Mouse (Mus musculus): ENCODE results near the gene Itm2c. TPM values are rescaled to one million over a fixed set of nuclear protein-coding genes. Genes with fewer than 3 reads are reported as not detected.

The Itm2c gene
- 186 and 232 TPM in 2 replicates for polyA plus RNA-seq (2012; rRNA removed)

GRCm38 (mm10) chr1:85894231-85894747 lies at the start of gene Itm2c:
TSS of gene Itm2c (plus strand) at chr1:85894281.
- Histone ChIP-seq H3K27ac (ENCODE audit: control insufficient read depth, insufficient read depth, low read length) (peak within 1 kb of the TSS; percentile 55; the same call in 1 of the 2 replicates), H3K36me3 (ENCODE audit: control insufficient read depth, insufficient read depth, low read length) (no peaks in the 10 kb centered on the region), H3K27me3 (ENCODE audit: control insufficient read depth, insufficient read depth, low read length) (no peaks in the 10 kb centered on the region), H3K4me3 (ENCODE audit: control insufficient read depth, insufficient read depth, low read length) (peak within 1 kb of the TSS; percentile 88), H3K4me1 (replicated peaks; ENCODE audit: control insufficient read depth, insufficient read depth, low read length) (peaks cover 20% of the 10 kb centered on the region)
- peak; percentile 89 for DNase-seq
- no peak; the same call in 1 of the 2 replicates for TF ChIP-seq POLR2A (IDR thresholded peaks at IDR 0.05; ENCODE audit: control insufficient read depth, extremely low read depth, insufficient read depth, low read length, poor library complexity)
- no peak for TF ChIP-seq CTCF (IDR thresholded peaks at IDR 0.05; ENCODE audit: borderline replicate concordance, control insufficient read depth, extremely low read depth, insufficient read depth, low read length, poor library complexity)
- 3% methylated on average over 35 of the region's 35 CpGs for WGBS

GRCm38 (mm10) chr1:85844981-85845380 lies 49.1 kb upstream of the Itm2c start:
- 92% methylated on average over 6 of the region's 6 CpGs for WGBS
- Histone ChIP-seq H3K27me3 (ENCODE audit: control insufficient read depth, insufficient read depth, low read length) (no peaks in the 10 kb centered on the region), H3K36me3 (ENCODE audit: control insufficient read depth, insufficient read depth, low read length) (peaks cover 60% of the 10 kb centered on the region), H3K27ac (ENCODE audit: control insufficient read depth, insufficient read depth, low read length) (no peak overlapping the region), H3K4me1 (replicated peaks; ENCODE audit: control insufficient read depth, insufficient read depth, low read length) (peaks cover 6% of the 10 kb centered on the region; the same call in 1 of the 2 replicates), H3K4me3 (ENCODE audit: control insufficient read depth, insufficient read depth, low read length) (no peak overlapping the region)
- no peak for DNase-seq
- TF ChIP-seq CTCF (IDR thresholded peaks at IDR 0.05; ENCODE audit: borderline replicate concordance, control insufficient read depth, extremely low read depth, insufficient read depth, low read length, poor library complexity): no peak
- TF ChIP-seq POLR2A (IDR thresholded peaks at IDR 0.05; ENCODE audit: control insufficient read depth, extremely low read depth, insufficient read depth, low read length, poor library complexity): no peak

- WGBS: 82% methylated on average over 3 of the region's 3 CpGs
- no peak for DNase-seq
- Histone ChIP-seq H3K27ac (ENCODE audit: control insufficient read depth, insufficient read depth, low read length) (no peak overlapping the region), H3K4me3 (ENCODE audit: control insufficient read depth, insufficient read depth, low read length) (no peak overlapping the region), H3K27me3 (ENCODE audit: control insufficient read depth, insufficient read depth, low read length) (no peaks in the 10 kb centered on the region), H3K36me3 (ENCODE audit: control insufficient read depth, insufficient read depth, low read length) (peaks cover 64% of the 10 kb centered on the region), H3K4me1 (replicated peaks; ENCODE audit: control insufficient read depth, insufficient read depth, low read length) (peaks cover 6% of the 10 kb centered on the region; the same call in 1 of the 2 replicates)
- TF ChIP-seq CTCF (IDR thresholded peaks at IDR 0.05; ENCODE audit: borderline replicate concordance, control insufficient read depth, extremely low read depth, insufficient read depth, low read length, poor library complexity): no peak
- TF ChIP-seq POLR2A (IDR thresholded peaks at IDR 0.05; ENCODE audit: control insufficient read depth, extremely low read depth, insufficient read depth, low read length, poor library complexity): no peak
Measured at GRCm38 (mm10) chr1:85845476-85845875, 48.6 kb upstream of the Itm2c start.

- WGBS: 97% methylated on average over 14 of the region's 14 CpGs
- Histone ChIP-seq H3K4me3 (ENCODE audit: control insufficient read depth, insufficient read depth, low read length) (no peak overlapping the region), H3K4me1 (replicated peaks; ENCODE audit: control insufficient read depth, insufficient read depth, low read length) (0 out of 2 replicates have a peak, but pooled peaks cover 3% of the 10 kb centered on the region), H3K36me3 (ENCODE audit: control insufficient read depth, insufficient read depth, low read length) (peaks cover 49% of the 10 kb centered on the region), H3K27ac (ENCODE audit: control insufficient read depth, insufficient read depth, low read length) (no peak overlapping the region), H3K27me3 (ENCODE audit: control insufficient read depth, insufficient read depth, low read length) (no peaks in the 10 kb centered on the region)
- DNase-seq: no peak
- TF ChIP-seq CTCF (IDR thresholded peaks at IDR 0.05; ENCODE audit: borderline replicate concordance, control insufficient read depth, extremely low read depth, insufficient read depth, low read length, poor library complexity) (no peak), POLR2A (IDR thresholded peaks at IDR 0.05; ENCODE audit: control insufficient read depth, extremely low read depth, insufficient read depth, low read length, poor library complexity) (no peak)
Measured at GRCm38 (mm10) chr1:85849016-85849415, 45.1 kb upstream of the Itm2c start.

GRCm38 (mm10) chr1:85850851-85851250 lies 43.2 kb upstream of the Itm2c start:
- Histone ChIP-seq H3K27ac (ENCODE audit: control insufficient read depth, insufficient read depth, low read length) (no peak overlapping the region), H3K27me3 (ENCODE audit: control insufficient read depth, insufficient read depth, low read length) (no peaks in the 10 kb centered on the region), H3K4me3 (ENCODE audit: control insufficient read depth, insufficient read depth, low read length) (no peak overlapping the region), H3K4me1 (replicated peaks; ENCODE audit: control insufficient read depth, insufficient read depth, low read length) (no peaks in the 10 kb centered on the region), H3K36me3 (ENCODE audit: control insufficient read depth, insufficient read depth, low read length) (peaks cover 41% of the 10 kb centered on the region)
- no peak for DNase-seq
- TF ChIP-seq POLR2A (IDR thresholded peaks at IDR 0.05; ENCODE audit: control insufficient read depth, extremely low read depth, insufficient read depth, low read length, poor library complexity) (no peak), CTCF (IDR thresholded peaks at IDR 0.05; ENCODE audit: borderline replicate concordance, control insufficient read depth, extremely low read depth, insufficient read depth, low read length, poor library complexity) (no peak)
- WGBS: 95% methylated on average over 5 of the region's 5 CpGs

GRCm38 (mm10) chr1:85852996-85853689 lies 40.9 kb upstream of the Itm2c start:
- Histone ChIP-seq H3K36me3 (ENCODE audit: control insufficient read depth, insufficient read depth, low read length) (peaks cover 23% of the 10 kb centered on the region), H3K4me1 (replicated peaks; ENCODE audit: control insufficient read depth, insufficient read depth, low read length) (no peaks in the 10 kb centered on the region), H3K27ac (ENCODE audit: control insufficient read depth, insufficient read depth, low read length) (no peak overlapping the region), H3K27me3 (ENCODE audit: control insufficient read depth, insufficient read depth, low read length) (no peaks in the 10 kb centered on the region), H3K4me3 (ENCODE audit: control insufficient read depth, insufficient read depth, low read length) (no peak overlapping the region)
- WGBS: 77% methylated on average over 2 of the region's 2 CpGs
- TF ChIP-seq CTCF (IDR thresholded peaks at IDR 0.05; ENCODE audit: borderline replicate concordance, control insufficient read depth, extremely low read depth, insufficient read depth, low read length, poor library complexity) (peak; percentile 67; the same call in 1 of the 2 replicates), POLR2A (IDR thresholded peaks at IDR 0.05; ENCODE audit: control insufficient read depth, extremely low read depth, insufficient read depth, low read length, poor library complexity) (no peak)
- peak; percentile 72 for DNase-seq

Measured in thymus, adult 2 months (tissue).